Mouse (Mus musculus): ENCODE measurements around the gene Snd1. TPM values are rescaled to one million over a fixed set of nuclear protein-coding genes. Genes with fewer than 3 reads are reported as not detected.
"Not testable (repeated sequence)": the region's sequence is repeated elsewhere in the genome, so short reads cannot be mapped to it uniquely, and the experiment has no call there.

Gene Snd1
- polyA plus RNA-seq, 1 experiment from 2014 or later, result 70.5 TPM

DNA sequence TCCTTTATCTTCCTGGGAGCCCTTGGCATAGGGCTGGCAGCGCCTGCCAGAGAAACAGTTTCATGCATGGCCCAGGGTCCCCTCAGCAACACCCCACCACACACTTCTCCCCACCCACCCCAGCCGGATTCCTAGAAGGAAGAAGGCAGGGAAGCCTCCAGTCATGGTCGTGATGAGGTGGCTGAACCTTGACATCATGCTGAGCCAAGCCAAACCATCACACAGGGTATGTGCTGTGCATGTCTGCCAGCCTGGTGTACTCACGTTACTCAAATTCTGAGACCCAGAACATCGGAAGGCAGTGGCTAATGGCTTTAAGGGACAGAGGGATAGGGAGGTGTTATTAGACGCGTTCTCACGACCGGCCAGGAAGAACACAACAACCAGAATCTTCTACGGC is 448.9 kb downstream of the Snd1 start:
- no peak overlapping the region for H3K4me2 ChIP-seq
- 78% methylated on average over 10 of the region's 10 CpGs for WGBS
- H3K36me3 ChIP-seq, result no peaks in the 10 kb centered on the region
- H3K4me3 ChIP-seq, result no peak overlapping the region
- H3K9me3 ChIP-seq (replicated peaks), result no peaks in the 10 kb centered on the region
- no peak for ATAC-seq (replicated peaks; ENCODE audit: insufficient number of reproducible peaks, insufficient read depth, low FRiP score, low read depth)
- no peaks in the 10 kb centered on the region for H3K27me3 ChIP-seq
- H3K9ac ChIP-seq, result no peak overlapping the region
- no peak overlapping the region for H3K27ac ChIP-seq
- no peaks in the 10 kb centered on the region for H3K4me1 ChIP-seq (replicated peaks)

DNA sequence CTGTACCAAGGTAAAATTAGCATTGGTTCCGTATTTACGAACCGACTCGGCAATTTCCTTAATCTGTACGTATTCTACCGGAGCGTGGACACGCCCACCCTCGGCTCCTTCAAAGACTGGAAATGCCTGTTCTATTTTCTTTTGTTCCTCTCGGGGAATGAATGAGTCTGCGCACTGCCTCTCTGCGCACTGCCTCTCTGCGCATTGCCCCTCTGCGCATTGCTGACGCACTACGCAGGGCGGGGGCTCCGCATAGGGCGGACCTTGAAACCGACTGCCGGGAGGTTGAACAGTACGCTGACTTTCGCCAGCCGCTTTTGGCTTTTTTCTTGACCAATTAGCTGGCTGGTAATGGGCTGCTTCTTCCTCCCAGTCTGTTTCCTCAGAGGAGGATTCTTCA is 453.0 kb downstream of the Snd1 start:
- not testable (repeated sequence) for H3K4me3 ChIP-seq; H3K4me2 ChIP-seq; H3K27me3 ChIP-seq; H3K36me3 ChIP-seq; H3K9me3 ChIP-seq (replicated peaks); H3K9ac ChIP-seq; ATAC-seq (replicated peaks; ENCODE audit: insufficient number of reproducible peaks, insufficient read depth, low FRiP score, low read depth); H3K27ac ChIP-seq
- H3K4me1 ChIP-seq (replicated peaks), result peaks cover 14% of the 10 kb centered on the region
- 80% methylated on average over 8 of the region's 24 CpGs for WGBS

- H3K4me1 ChIP-seq (replicated peaks), result peaks cover 14% of the 10 kb centered on the region
- not testable (repeated sequence) for H3K27me3 ChIP-seq; H3K9me3 ChIP-seq (replicated peaks); H3K4me2 ChIP-seq; ATAC-seq (replicated peaks; ENCODE audit: insufficient number of reproducible peaks, insufficient read depth, low FRiP score, low read depth); H3K9ac ChIP-seq; H3K27ac ChIP-seq; H3K36me3 ChIP-seq
- H3K4me3 ChIP-seq, result peak overlapping the region; percentile 15
- WGBS, result 91% methylated on average over 20 of the region's 25 CpGs
These were observed 454.3 kb downstream of the Snd1 start for GRCm38 (mm10) chr6:28929169-28929803.

- no peak overlapping the region for H3K9ac ChIP-seq
- no peaks in the 10 kb centered on the region for H3K36me3 ChIP-seq
- H3K4me2 ChIP-seq, result peak overlapping the region; percentile 69; the same call in 1 of the 2 replicates
- no peak for ATAC-seq (replicated peaks; ENCODE audit: insufficient number of reproducible peaks, insufficient read depth, low FRiP score, low read depth)
- no peak overlapping the region for H3K27ac ChIP-seq
- no peaks in the 10 kb centered on the region; the same call in 1 of the 2 replicates for H3K27me3 ChIP-seq
- peaks cover 14% of the 10 kb centered on the region for H3K4me1 ChIP-seq (replicated peaks)
- H3K9me3 ChIP-seq (replicated peaks), result no peaks in the 10 kb centered on the region
- WGBS, result 38% methylated on average over 9 of the region's 9 CpGs
- 0 out of 2 replicates have a peak overlapping the region, but pooled peaks have one; percentile 37 for H3K4me3 ChIP-seq
These were observed 456.3 kb downstream of the Snd1 start for GRCm38 (mm10) chr6:28931234-28931633.

- Histone ChIP-seq H3K27me3 (no peaks in the 10 kb centered on the region; the same call in 1 of the 2 replicates), H3K27ac (no peak overlapping the region), H3K4me2 (peak overlapping the region; percentile 69), H3K36me3 (no peaks in the 10 kb centered on the region), H3K9ac (no peak overlapping the region), H3K4me3 (peak overlapping the region; percentile 37), H3K4me1 (replicated peaks) (peaks cover 14% of the 10 kb centered on the region), H3K9me3 (replicated peaks) (no peaks in the 10 kb centered on the region)
- 4% methylated on average over 13 of the region's 13 CpGs for WGBS
- 0 out of 2 replicates have a peak, but pooled peaks have one; percentile 14 for ATAC-seq (replicated peaks; ENCODE audit: insufficient number of reproducible peaks, insufficient read depth, low FRiP score, low read depth)
These were observed 456.8 kb downstream of the Snd1 start for GRCm38 (mm10) chr6:28931636-28932327.

DNA sequence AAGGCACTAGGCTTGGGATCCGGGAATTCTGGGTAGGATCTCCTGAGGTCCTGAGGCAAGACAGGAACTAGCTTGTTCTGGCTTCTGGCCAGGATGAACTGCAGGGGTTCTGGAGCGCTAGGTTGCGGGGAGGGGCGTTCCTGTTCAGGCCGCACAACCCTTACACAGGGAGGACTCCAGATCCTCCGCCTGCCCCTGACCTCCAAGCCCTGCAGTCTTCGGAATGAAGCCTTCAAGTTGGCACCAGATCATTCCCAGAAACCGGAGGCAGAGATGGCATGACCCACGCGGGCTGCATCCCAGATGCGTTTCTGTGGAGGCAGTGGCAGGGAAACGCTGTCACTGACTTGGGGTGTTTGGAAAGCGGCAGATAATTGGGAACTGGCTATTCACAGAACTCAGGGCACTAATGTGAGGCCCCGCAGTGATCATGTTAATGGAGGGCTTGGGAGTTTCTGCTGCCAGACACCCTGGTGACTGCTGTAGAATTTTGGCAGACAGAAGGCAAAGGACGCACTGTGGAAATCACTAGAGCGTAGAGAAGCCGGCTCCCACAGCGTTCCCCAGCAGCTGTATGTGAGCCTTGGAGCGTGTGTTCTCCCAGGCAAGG is 457.5 kb downstream of the Snd1 start:
- no peaks in the 10 kb centered on the region for H3K36me3 ChIP-seq
- no peaks in the 10 kb centered on the region; the same call in 1 of the 2 replicates for H3K27me3 ChIP-seq
- 10% methylated on average over 19 of the region's 19 CpGs for WGBS
- H3K27ac ChIP-seq, result no peak overlapping the region
- H3K9ac ChIP-seq, result no peak overlapping the region
- peak overlapping the region; percentile 69 for H3K4me2 ChIP-seq
- H3K4me1 ChIP-seq (replicated peaks), result peaks cover 14% of the 10 kb centered on the region
- ATAC-seq (replicated peaks; ENCODE audit: insufficient number of reproducible peaks, insufficient read depth, low FRiP score, low read depth), result peak; percentile 18; the same call in 1 of the 2 replicates
- no peaks in the 10 kb centered on the region for H3K9me3 ChIP-seq (replicated peaks)
- H3K4me3 ChIP-seq, result peak overlapping the region; percentile 37

DNA sequence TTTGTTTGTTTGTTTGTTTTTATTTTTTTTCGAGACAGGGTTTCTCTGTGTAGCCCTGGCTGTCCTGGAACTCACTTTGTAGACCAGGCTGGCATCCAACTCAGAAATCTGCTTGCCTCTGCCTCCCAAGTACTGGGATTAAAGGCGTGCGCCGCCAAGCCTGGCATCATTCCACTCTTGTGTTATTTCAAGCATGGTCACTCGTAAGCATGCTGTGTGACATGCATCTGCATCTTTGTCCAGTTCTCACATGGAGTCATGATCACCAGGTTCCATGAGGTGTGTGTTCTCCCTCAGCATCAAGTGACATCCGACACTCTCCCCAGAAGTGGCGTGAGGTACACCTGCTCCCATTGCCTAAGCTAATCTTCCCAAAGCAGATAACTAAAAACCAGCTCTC is 460.8 kb downstream of the Snd1 start:
- no peak overlapping the region for H3K4me2 ChIP-seq
- no peak for ATAC-seq (replicated peaks; ENCODE audit: insufficient number of reproducible peaks, insufficient read depth, low FRiP score, low read depth)
- no peak overlapping the region for H3K4me3 ChIP-seq
- no peaks in the 10 kb centered on the region for H3K9me3 ChIP-seq (replicated peaks)
- peaks cover 14% of the 10 kb centered on the region for H3K4me1 ChIP-seq (replicated peaks)
- no peaks in the 10 kb centered on the region; the same call in 1 of the 2 replicates for H3K27me3 ChIP-seq
- H3K9ac ChIP-seq, result no peak overlapping the region
- no peak overlapping the region for H3K27ac ChIP-seq
- 81% methylated on average over 7 of the region's 7 CpGs for WGBS
- H3K36me3 ChIP-seq, result no peaks in the 10 kb centered on the region

DNA sequence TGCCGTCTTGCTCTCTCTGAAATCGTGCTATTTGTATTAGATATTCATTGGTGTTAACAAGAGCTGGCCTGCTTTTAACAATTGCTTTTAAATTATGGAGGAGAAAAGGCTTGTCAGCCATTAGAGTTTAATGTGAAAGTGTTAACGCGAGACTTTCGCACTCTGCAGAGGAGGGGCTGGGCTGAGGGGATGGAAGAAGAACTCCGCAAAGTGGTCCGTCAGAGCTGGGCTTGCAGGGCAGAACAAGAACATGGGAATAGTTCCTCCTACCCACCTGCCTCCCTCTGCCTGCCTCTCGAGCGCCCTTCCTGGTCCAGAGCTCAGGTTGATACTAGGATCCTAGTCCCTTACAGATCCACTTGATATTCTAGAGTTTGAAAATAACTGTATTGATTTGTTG is 472.3 kb downstream of the Snd1 start:
- no peak overlapping the region for H3K4me3 ChIP-seq
- no peak overlapping the region for H3K9ac ChIP-seq
- H3K36me3 ChIP-seq, result no peaks in the 10 kb centered on the region
- H3K9me3 ChIP-seq (replicated peaks), result no peaks in the 10 kb centered on the region
- WGBS, result 55% methylated on average over 9 of the region's 9 CpGs
- no peak for ATAC-seq (replicated peaks; ENCODE audit: insufficient number of reproducible peaks, insufficient read depth, low FRiP score, low read depth)
- no peak overlapping the region for H3K4me2 ChIP-seq
- H3K4me1 ChIP-seq (replicated peaks), result no peaks in the 10 kb centered on the region
- no peak overlapping the region for H3K27ac ChIP-seq
- no peaks in the 10 kb centered on the region for H3K27me3 ChIP-seq

DNA sequence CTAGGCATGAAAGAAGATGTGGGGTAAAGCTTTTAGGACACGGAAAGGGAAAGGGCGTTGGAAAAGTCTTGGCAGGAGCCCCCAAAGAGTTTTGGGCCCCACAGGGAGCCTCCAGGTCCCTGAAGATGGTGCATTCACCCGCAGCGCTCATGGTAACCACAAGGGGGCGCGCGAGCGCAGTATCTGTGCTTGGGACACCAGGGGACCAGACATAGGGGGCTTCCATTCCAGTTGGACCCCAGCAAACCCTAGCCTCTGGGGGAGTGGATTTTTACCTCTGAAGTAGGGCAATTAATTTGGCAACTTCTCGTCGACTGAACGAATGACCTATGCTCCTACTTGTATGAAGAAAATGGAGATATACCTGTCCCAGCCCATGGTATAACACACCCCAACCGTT is 474.3 kb downstream of the Snd1 start:
- Histone ChIP-seq H3K27ac (no peak overlapping the region), H3K36me3 (no peaks in the 10 kb centered on the region), H3K27me3 (no peaks in the 10 kb centered on the region), H3K4me3 (no peak overlapping the region), H3K4me2 (no peak overlapping the region), H3K9me3 (replicated peaks) (no peaks in the 10 kb centered on the region), H3K9ac (no peak overlapping the region), H3K4me1 (replicated peaks) (no peaks in the 10 kb centered on the region)
- no peak for ATAC-seq (replicated peaks; ENCODE audit: insufficient number of reproducible peaks, insufficient read depth, low FRiP score, low read depth)
- 15% methylated on average over 12 of the region's 12 CpGs for WGBS

GRCm38 (mm10) chr6:28955581-28955980 is 480.6 kb downstream of the Snd1 start:
- Histone ChIP-seq H3K9me3 (replicated peaks) (no peaks in the 10 kb centered on the region), H3K4me2 (no peak overlapping the region), H3K27ac (no peak overlapping the region), H3K4me1 (replicated peaks) (no peaks in the 10 kb centered on the region), H3K4me3 (no peak overlapping the region), H3K27me3 (peaks cover 14% of the 10 kb centered on the region; the same call in 1 of the 2 replicates), H3K9ac (no peak overlapping the region), H3K36me3 (no peaks in the 10 kb centered on the region)
- ATAC-seq (replicated peaks; ENCODE audit: insufficient number of reproducible peaks, insufficient read depth, low FRiP score, low read depth), result no peak
- 15% methylated on average over 11 of the region's 11 CpGs for WGBS

DNA sequence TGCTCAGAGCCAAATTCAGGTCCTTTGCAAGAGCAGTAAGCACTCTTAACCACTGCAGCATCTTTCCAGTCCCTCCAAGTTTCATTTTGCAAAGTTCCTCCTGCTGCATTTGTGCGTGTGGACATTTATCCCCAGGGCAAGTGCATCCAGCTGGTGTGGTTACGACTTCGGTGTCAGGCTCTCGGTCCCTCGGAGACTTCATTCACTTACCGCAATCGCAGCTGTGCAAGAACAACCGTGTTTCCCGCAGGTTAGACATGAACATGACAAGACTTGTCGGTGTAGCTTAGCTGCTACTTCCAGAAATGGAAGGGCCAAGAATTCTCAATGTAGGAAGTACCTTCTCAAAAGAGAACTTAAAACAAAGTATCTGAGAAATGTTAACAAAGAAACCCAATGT is 482.5 kb downstream of the Snd1 start:
- Histone ChIP-seq H3K36me3 (no peaks in the 10 kb centered on the region), H3K4me3 (no peak overlapping the region), H3K4me1 (replicated peaks) (no peaks in the 10 kb centered on the region), H3K4me2 (no peak overlapping the region), H3K27ac (no peak overlapping the region), H3K27me3 (peaks cover 14% of the 10 kb centered on the region; the same call in 1 of the 2 replicates), H3K9me3 (replicated peaks) (no peaks in the 10 kb centered on the region), H3K9ac (no peak overlapping the region)
- 79% methylated on average over 10 of the region's 10 CpGs for WGBS
- no peak for ATAC-seq (replicated peaks; ENCODE audit: insufficient number of reproducible peaks, insufficient read depth, low FRiP score, low read depth)
